Mouse (Mus musculus) C2C12 (cell line): ENCODE data around the gene Sult5a1. TPM values are rescaled to one million over a fixed set of nuclear protein-coding genes. Genes with fewer than 3 reads are reported as not detected.
A peak's percentile ranks its signal among the peaks of the same experiment; 100 is the strongest.

Experiments used
- H3K27me3 ChIP-seq: one replicate; pipeline ENCODE4 v1.6.1; 2011; ENCODE audit not compliant: control insufficient read depth, insufficient read depth, insufficient read length
- H3K36me3 ChIP-seq: one replicate; pipeline ENCODE4 v1.6.1; 2011; ENCODE audit not compliant: control insufficient read depth, insufficient read depth
- H3K4me3 ChIP-seq: one replicate; pipeline ENCODE4 v1.5.1; 2011; ENCODE audit warnings: mild to moderate bottlenecking, control low read depth; ENCODE audit not compliant: poor library complexity, insufficient read depth, severe bottlenecking
- H3K79me2 ChIP-seq: one replicate; pipeline ENCODE4 v1.6.1; 2011; ENCODE audit not compliant: control insufficient read depth, insufficient read depth
- H3K79me3 ChIP-seq: one replicate; pipeline ENCODE4 v1.6.1; 2011; ENCODE audit warnings: low read depth, control low read depth
- H3ac ChIP-seq: one replicate; pipeline ENCODE3; 2011; ENCODE audit warnings: low read depth; ENCODE audit not compliant: control insufficient read depth, insufficient read length
- CEBPB ChIP-seq: IDR thresholded peaks from one replicate; pipeline ENCODE4 v1.6.1; 2011; ENCODE audit warnings: low read depth, mild to moderate bottlenecking, control low read depth, moderate library complexity
- CTCF ChIP-seq: IDR thresholded peaks from one replicate; pipeline ENCODE4 v1.5.1; 2011; ENCODE audit not compliant: control insufficient read depth, insufficient read depth, insufficient read length
- FOSL1 ChIP-seq: IDR thresholded peaks from one replicate; pipeline ENCODE4 v1.8.0; 2011; ENCODE audit warnings: mild to moderate bottlenecking, low read length; ENCODE audit not compliant: poor library complexity, insufficient read depth, severe bottlenecking
- MAX ChIP-seq: IDR thresholded peaks from one replicate; pipeline ENCODE4 v1.6.1; 2011; ENCODE audit warnings: mild to moderate bottlenecking, control low read depth
- MYOD1 ChIP-seq: IDR thresholded peaks from one replicate; pipeline ENCODE4 v1.6.1; 2011; ENCODE audit warnings: low read depth; ENCODE audit not compliant: control insufficient read depth, insufficient read length
- MYOG ChIP-seq: IDR thresholded peaks from one replicate; pipeline ENCODE4 v1.6.1; 2011; ENCODE audit not compliant: control insufficient read depth, insufficient read length; ENCODE audit errors: extremely low read depth
- USF1 ChIP-seq: IDR thresholded peaks from one replicate; pipeline ENCODE4 v1.6.1; 2011; ENCODE audit warnings: low read depth, mild to moderate bottlenecking, control low read depth, moderate library complexity
- polyA plus RNA-seq: library from polyadenylated mRNA; unstranded; fragments of >200 nt; fragmentation: generic; extraction: Trizol; gene quantifications from one replicate; pipeline ENCODE4 v1.2.1, GENCODE M21; 2012; ENCODE audit warnings: missing spikeins

The Sult5a1 gene
- polyA plus RNA-seq, 1 experiment, result 0.05 TPM

DNA sequence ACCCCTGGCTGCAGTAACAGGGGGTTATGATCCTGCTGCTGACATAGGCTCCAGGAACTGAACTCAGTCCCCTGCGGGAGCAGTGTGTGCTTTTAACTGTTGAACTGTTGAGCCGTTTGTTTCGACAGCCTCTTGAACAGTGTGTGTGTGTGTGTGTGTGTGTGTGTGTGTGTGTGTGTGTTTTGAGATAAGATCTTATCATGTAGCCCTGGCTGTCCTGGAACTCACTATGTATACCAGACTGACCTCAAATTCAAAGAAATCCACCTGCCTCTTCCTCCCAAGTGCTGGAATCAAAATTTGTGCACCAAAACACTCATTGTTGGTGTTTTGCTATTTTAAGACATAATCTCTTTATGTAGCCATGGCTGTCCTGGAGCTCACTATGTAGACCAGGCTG is 43.5 kb downstream of the Sult5a1 start:
- no peaks in the 10 kb centered on the region for H3K36me3 ChIP-seq
- H3K79me2 ChIP-seq, result no peaks in the 10 kb centered on the region
- no peak overlapping the region for H3K4me3 ChIP-seq
- TF ChIP-seq USF1 (no peak), CTCF (no peak)
- no peaks in the 10 kb centered on the region for H3K79me3 ChIP-seq
- no peak overlapping the region for H3ac ChIP-seq
- H3K27me3 ChIP-seq, result peaks cover 10% of the 10 kb centered on the region

DNA sequence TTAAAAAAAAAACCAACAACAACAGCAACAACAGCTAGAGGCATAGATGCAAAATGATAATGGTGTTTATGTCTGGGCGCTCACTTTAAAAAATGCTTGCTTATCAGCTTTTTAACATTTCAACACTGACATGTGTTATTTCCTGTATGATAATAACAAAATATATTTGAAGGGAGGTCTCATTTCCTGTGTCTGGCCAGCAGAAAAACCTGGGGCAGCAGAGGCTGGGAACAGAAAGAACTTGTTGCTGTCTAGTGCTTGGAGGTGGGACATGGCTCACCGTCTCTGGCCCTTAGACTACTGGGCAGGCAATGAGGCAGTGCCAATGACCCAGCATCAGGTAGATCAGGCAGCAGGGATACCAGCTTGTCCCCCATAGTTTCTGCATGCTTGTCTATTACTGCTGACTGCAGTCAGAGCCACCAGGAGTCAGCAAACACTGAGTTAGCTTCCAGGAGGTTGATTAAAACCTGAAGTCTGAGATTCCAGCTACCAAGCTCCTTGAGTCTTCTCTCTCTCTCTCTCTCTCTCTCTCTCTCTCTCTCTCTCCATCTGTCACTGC is 44.1 kb downstream of the Sult5a1 start:
- TF ChIP-seq MYOG, result no peak
- TF ChIP-seq FOSL1, result no peak
- TF ChIP-seq USF1, result no peak
- no peak for TF ChIP-seq CEBPB
- TF ChIP-seq CTCF, result no peak
- TF ChIP-seq MYOD1, result no peak
- no peaks in the 10 kb centered on the region for H3K79me3 ChIP-seq
- H3ac ChIP-seq, result no peak overlapping the region
- H3K79me2 ChIP-seq, result no peaks in the 10 kb centered on the region
- no peaks in the 10 kb centered on the region for H3K36me3 ChIP-seq
- no peak overlapping the region for H3K4me3 ChIP-seq
- peaks cover 10% of the 10 kb centered on the region for H3K27me3 ChIP-seq

DNA sequence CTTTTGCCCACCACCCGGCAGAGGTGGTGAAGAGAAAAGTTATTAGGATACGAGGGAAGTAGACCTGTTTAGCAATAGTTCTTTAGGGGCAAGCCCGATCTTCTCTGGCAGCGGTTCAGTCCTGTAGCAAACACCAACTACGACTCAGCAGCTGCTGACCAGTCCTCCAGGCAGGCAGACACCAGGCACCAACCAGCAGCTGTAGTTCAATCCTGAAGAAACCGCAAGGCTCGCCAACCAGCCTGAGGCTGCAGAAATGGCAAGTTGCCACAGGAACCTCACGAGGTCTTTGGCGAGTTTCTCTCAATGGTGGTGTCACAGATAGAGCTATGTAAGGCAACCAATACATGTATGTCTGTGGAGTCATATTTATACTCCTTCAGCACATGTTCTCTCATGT is 45.2 kb downstream of the Sult5a1 start:
- Histone ChIP-seq H3K27me3 (peaks cover 8% of the 10 kb centered on the region), H3K79me3 (no peaks in the 10 kb centered on the region), H3K4me3 (no peak overlapping the region), H3K36me3 (no peaks in the 10 kb centered on the region), H3K79me2 (no peaks in the 10 kb centered on the region), H3ac (no peak overlapping the region)
- no peak for TF ChIP-seq FOSL1
- TF ChIP-seq MYOD1, result peak; percentile 24

DNA sequence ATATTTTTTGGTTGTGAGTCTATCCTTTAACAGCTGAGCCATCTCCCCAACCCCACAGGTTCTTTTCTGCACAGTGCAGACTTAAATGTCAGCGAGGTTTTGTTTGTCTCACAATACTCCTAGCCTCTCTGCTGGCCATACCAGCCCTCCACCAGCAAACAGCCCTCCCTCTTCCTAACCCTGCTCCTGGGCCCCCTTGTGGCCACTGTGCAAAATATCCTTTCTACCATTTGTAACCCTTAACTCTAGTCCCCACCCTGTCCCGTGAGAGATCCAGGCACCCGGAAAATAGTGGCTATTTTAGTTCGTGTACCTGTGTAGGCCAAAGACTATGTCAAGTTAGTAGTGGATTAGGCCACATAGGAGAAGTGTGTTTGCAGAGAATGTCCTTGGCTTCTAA is 47.5 kb downstream of the Sult5a1 start:
- Histone ChIP-seq H3ac (no peak overlapping the region), H3K27me3 (no peaks in the 10 kb centered on the region), H3K79me3 (no peaks in the 10 kb centered on the region), H3K36me3 (peaks cover 4% of the 10 kb centered on the region), H3K4me3 (no peak overlapping the region), H3K79me2 (no peaks in the 10 kb centered on the region)
- TF ChIP-seq FOSL1 (no peak), USF1 (no peak)

DNA sequence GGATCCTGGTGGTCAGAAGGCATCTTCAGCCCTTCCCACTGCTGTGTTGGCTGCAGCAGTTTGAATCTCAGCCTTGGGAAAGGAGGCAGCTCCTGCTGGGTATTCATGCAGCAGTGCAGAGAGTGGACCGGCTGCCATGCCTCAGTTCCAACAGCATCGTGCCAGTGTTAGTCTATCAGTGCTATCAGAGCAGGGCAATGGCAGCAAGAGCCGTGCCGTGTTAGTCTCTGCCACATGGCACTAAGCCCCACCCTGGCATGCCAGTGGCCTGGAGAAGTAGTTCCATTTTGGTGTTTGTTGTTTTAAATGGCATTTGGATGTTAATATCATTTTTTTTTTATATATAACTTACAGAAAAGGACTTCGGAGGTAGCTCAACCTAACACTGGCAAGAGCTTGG is 49.2 kb downstream of the Sult5a1 start:
- peaks cover 21% of the 10 kb centered on the region for H3K36me3 ChIP-seq
- peaks cover 9% of the 10 kb centered on the region for H3K79me2 ChIP-seq
- peaks cover 8% of the 10 kb centered on the region for H3K79me3 ChIP-seq
- H3K27me3 ChIP-seq, result no peaks in the 10 kb centered on the region
- H3K4me3 ChIP-seq, result no peak overlapping the region
- TF ChIP-seq FOSL1 (no peak), USF1 (no peak), CEBPB (no peak), MYOD1 (no peak), MYOG (no peak), MAX (no peak), CTCF (no peak)
- no peak overlapping the region for H3ac ChIP-seq

DNA sequence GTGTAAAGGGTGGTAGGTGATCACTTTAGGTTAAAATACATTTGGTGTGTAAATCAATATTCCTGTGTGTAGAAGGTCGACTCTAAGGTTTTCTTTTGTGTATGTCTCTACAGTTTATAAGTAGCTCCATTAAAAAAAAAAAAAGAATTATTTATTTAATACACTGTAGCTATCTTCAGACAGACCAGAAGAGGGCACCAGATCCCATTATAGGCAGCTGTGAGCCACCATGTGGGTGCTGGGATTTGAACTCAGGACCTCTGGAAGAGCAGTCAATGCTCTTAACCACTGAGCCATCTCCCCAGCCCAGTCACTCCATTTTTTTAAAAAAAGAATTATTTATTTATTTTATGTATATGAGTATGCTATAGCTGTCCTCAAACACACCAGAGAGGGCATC is 50.1 kb downstream of the Sult5a1 start:
- TF ChIP-seq FOSL1 (no peak), USF1 (no peak), MYOG (no peak), CTCF (no peak), MAX (no peak), CEBPB (no peak), MYOD1 (no peak)
- H3ac ChIP-seq, result no peak overlapping the region
- peaks cover 17% of the 10 kb centered on the region for H3K79me3 ChIP-seq
- peaks cover 18% of the 10 kb centered on the region for H3K79me2 ChIP-seq
- H3K36me3 ChIP-seq, result peaks cover 31% of the 10 kb centered on the region
- no peak overlapping the region for H3K4me3 ChIP-seq
- H3K27me3 ChIP-seq, result no peaks in the 10 kb centered on the region

DNA sequence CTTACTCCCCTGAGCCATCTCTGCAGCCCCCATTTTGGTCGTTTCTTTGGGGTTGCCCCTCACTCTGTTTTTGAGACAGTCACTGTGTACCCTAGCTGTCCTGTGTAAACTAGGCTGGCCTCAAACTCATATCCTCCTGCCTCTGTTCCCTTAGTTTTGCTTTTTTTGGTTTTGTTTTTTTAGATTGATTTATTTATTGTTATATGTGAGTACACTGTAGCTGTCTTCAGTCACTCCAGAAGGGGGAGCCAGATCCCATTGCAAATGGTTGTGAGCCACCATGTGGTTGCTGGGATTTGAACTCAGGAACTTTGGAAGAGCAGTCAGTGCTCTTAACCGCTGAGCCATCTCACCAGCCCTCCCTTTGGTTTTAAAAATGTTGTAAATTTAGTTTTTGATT is 51.6 kb downstream of the Sult5a1 start:
- peaks cover 32% of the 10 kb centered on the region for H3K36me3 ChIP-seq
- no peak overlapping the region for H3ac ChIP-seq
- peaks cover 26% of the 10 kb centered on the region for H3K79me2 ChIP-seq
- no peaks in the 10 kb centered on the region for H3K27me3 ChIP-seq
- no peak overlapping the region for H3K4me3 ChIP-seq
- TF ChIP-seq MAX, result no peak
- TF ChIP-seq MYOG, result no peak
- TF ChIP-seq CEBPB, result no peak
- TF ChIP-seq CTCF, result no peak
- no peak for TF ChIP-seq MYOD1
- no peak for TF ChIP-seq FOSL1
- TF ChIP-seq USF1, result no peak
- H3K79me3 ChIP-seq, result peaks cover 20% of the 10 kb centered on the region
